Mouse (Mus musculus): ENCODE data around the gene Pum1.
A peak's percentile ranks its signal among the peaks of the same experiment; 100 is the strongest.

Gene Pum1

GRCm38 (mm10) chr4:130774822-130775221, 111.7 kb downstream of the Pum1 start:
- no peak for DNase-seq (ENCODE audit: low read depth, low spot score)
- Histone ChIP-seq H3K27me3 (ENCODE audit: control insufficient read depth, insufficient read depth, low read length, poor library complexity, severe bottlenecking) (no peaks in the 10 kb centered on the region), H3K36me3 (ENCODE audit: control insufficient read depth, insufficient read depth, low read length, poor library complexity, severe bottlenecking) (peaks cover 33% of the 10 kb centered on the region)

GRCm38 (mm10) chr4:130777647-130778046, 114.5 kb downstream of the Pum1 start:
- no peak for DNase-seq (ENCODE audit: low read depth, low spot score)
- peaks cover 26% of the 10 kb centered on the region for H3K36me3 ChIP-seq (ENCODE audit: control insufficient read depth, insufficient read depth, low read length, poor library complexity, severe bottlenecking)
- H3K27me3 ChIP-seq (ENCODE audit: control insufficient read depth, insufficient read depth, low read length, poor library complexity, severe bottlenecking): no peaks in the 10 kb centered on the region

- Histone ChIP-seq H3K36me3 (ENCODE audit: control insufficient read depth, insufficient read depth, low read length, poor library complexity, severe bottlenecking) (peaks cover 21% of the 10 kb centered on the region), H3K27me3 (ENCODE audit: control insufficient read depth, insufficient read depth, low read length, poor library complexity, severe bottlenecking) (no peaks in the 10 kb centered on the region)
- DNase-seq (ENCODE audit: low read depth, low spot score): no peak
Observed at GRCm38 (mm10) chr4:130779037-130779436, 115.9 kb downstream of the Pum1 start.

- Histone ChIP-seq H3K36me3 (ENCODE audit: control insufficient read depth, insufficient read depth, low read length, poor library complexity, severe bottlenecking) (peaks cover 10% of the 10 kb centered on the region; the same call in 1 of the 2 replicates), H3K27me3 (ENCODE audit: control insufficient read depth, insufficient read depth, low read length, poor library complexity, severe bottlenecking) (no peaks in the 10 kb centered on the region)
- DNase-seq (ENCODE audit: low read depth, low spot score): no peak
Observed at GRCm38 (mm10) chr4:130782492-130782891, 119.4 kb downstream of the Pum1 start.

- peak; percentile 62 for DNase-seq (ENCODE audit: low read depth, low spot score)
- no peaks in the 10 kb centered on the region for H3K27me3 ChIP-seq (ENCODE audit: control insufficient read depth, insufficient read depth, low read length, poor library complexity, severe bottlenecking)
- H3K36me3 ChIP-seq (ENCODE audit: control insufficient read depth, insufficient read depth, low read length, poor library complexity, severe bottlenecking): peaks cover 3% of the 10 kb centered on the region; the same call in 1 of the 2 replicates
Observed at GRCm38 (mm10) chr4:130784755-130785154, 121.6 kb downstream of the Pum1 start.

GRCm38 (mm10) chr4:130787530-130787929, 124.4 kb downstream of the Pum1 start:
- H3K36me3 ChIP-seq (ENCODE audit: control insufficient read depth, insufficient read depth, low read length, poor library complexity, severe bottlenecking): no peaks in the 10 kb centered on the region
- no peak for DNase-seq (ENCODE audit: low read depth, low spot score)
- no peaks in the 10 kb centered on the region for H3K27me3 ChIP-seq (ENCODE audit: control insufficient read depth, insufficient read depth, low read length, poor library complexity, severe bottlenecking)

GRCm38 (mm10) chr4:130790180-130790579, 127.1 kb downstream of the Pum1 start:
- H3K27me3 ChIP-seq (ENCODE audit: control insufficient read depth, insufficient read depth, low read length, poor library complexity, severe bottlenecking): no peaks in the 10 kb centered on the region
- H3K36me3 ChIP-seq (ENCODE audit: control insufficient read depth, insufficient read depth, low read length, poor library complexity, severe bottlenecking): no peaks in the 10 kb centered on the region
- DNase-seq (ENCODE audit: low read depth, low spot score): peak; percentile 86

- Histone ChIP-seq H3K27me3 (ENCODE audit: control insufficient read depth, insufficient read depth, low read length, poor library complexity, severe bottlenecking) (no peaks in the 10 kb centered on the region), H3K36me3 (ENCODE audit: control insufficient read depth, insufficient read depth, low read length, poor library complexity, severe bottlenecking) (no peaks in the 10 kb centered on the region)
- DNase-seq (ENCODE audit: low read depth, low spot score): peak; percentile 15
Observed at GRCm38 (mm10) chr4:130791811-130792375, 128.8 kb downstream of the Pum1 start.

GRCm38 (mm10) chr4:130792376-130793179, 129.5 kb downstream of the Pum1 start, which contains the start of gene Sdc3:
TSS of gene Sdc3 (plus strand) at chr4:130792537.
- H3K36me3 ChIP-seq (ENCODE audit: control insufficient read depth, insufficient read depth, low read length, poor library complexity, severe bottlenecking): no peaks in the 10 kb centered on the region
- peak; percentile 39 for DNase-seq (ENCODE audit: low read depth, low spot score)

GRCm38 (mm10) chr4:130793180-130793501, 130.0 kb downstream of the Pum1 start:
- Histone ChIP-seq H3K36me3 (ENCODE audit: control insufficient read depth, insufficient read depth, low read length, poor library complexity, severe bottlenecking) (no peaks in the 10 kb centered on the region), H3K27me3 (ENCODE audit: control insufficient read depth, insufficient read depth, low read length, poor library complexity, severe bottlenecking) (no peaks in the 10 kb centered on the region)
- no peak for DNase-seq (ENCODE audit: low read depth, low spot score)

More at GRCm38 (mm10) chr4:130792376-130793179, 129.5 kb downstream of the Pum1 start, which contains the start of gene Sdc3:
- H3K27me3 ChIP-seq (ENCODE audit: control insufficient read depth, insufficient read depth, low read length, poor library complexity, severe bottlenecking): no peaks in the 10 kb centered on the region

- DNase-seq (ENCODE audit: low read depth, low spot score): peak; percentile 19
- Histone ChIP-seq H3K36me3 (ENCODE audit: control insufficient read depth, insufficient read depth, low read length, poor library complexity, severe bottlenecking) (no peaks in the 10 kb centered on the region), H3K27me3 (ENCODE audit: control insufficient read depth, insufficient read depth, low read length, poor library complexity, severe bottlenecking) (no peaks in the 10 kb centered on the region)
Observed at GRCm38 (mm10) chr4:130794771-130795170, 131.7 kb downstream of the Pum1 start.

- Histone ChIP-seq H3K27me3 (ENCODE audit: control insufficient read depth, insufficient read depth, low read length, poor library complexity, severe bottlenecking) (no peaks in the 10 kb centered on the region), H3K36me3 (ENCODE audit: control insufficient read depth, insufficient read depth, low read length, poor library complexity, severe bottlenecking) (no peaks in the 10 kb centered on the region)
- DNase-seq (ENCODE audit: low read depth, low spot score): no peak
Observed at GRCm38 (mm10) chr4:130795970-130796369, 132.8 kb downstream of the Pum1 start.

GRCm38 (mm10) chr4:130797201-130798051, 134.3 kb downstream of the Pum1 start:
- no peaks in the 10 kb centered on the region for H3K36me3 ChIP-seq (ENCODE audit: control insufficient read depth, insufficient read depth, low read length, poor library complexity, severe bottlenecking)
- H3K27me3 ChIP-seq (ENCODE audit: control insufficient read depth, insufficient read depth, low read length, poor library complexity, severe bottlenecking): no peaks in the 10 kb centered on the region
- no peak for DNase-seq (ENCODE audit: low read depth, low spot score)

- H3K27me3 ChIP-seq (ENCODE audit: control insufficient read depth, insufficient read depth, low read length, poor library complexity, severe bottlenecking): no peaks in the 10 kb centered on the region; the same call in 1 of the 2 replicates
- no peak for DNase-seq (ENCODE audit: low read depth, low spot score)
- H3K36me3 ChIP-seq (ENCODE audit: control insufficient read depth, insufficient read depth, low read length, poor library complexity, severe bottlenecking): no peaks in the 10 kb centered on the region
Observed at GRCm38 (mm10) chr4:130798416-130798815, 135.3 kb downstream of the Pum1 start.

- DNase-seq (ENCODE audit: low read depth, low spot score): no peak
Observed at GRCm38 (mm10) chr4:130799118-130799517, 136.0 kb downstream of the Pum1 start.

More at GRCm38 (mm10) chr4:130799118-130799517, 136.0 kb downstream of the Pum1 start:
- no peaks in the 10 kb centered on the region; the same call in 1 of the 2 replicates for H3K27me3 ChIP-seq (ENCODE audit: control insufficient read depth, insufficient read depth, low read length, poor library complexity, severe bottlenecking)
- no peaks in the 10 kb centered on the region for H3K36me3 ChIP-seq (ENCODE audit: control insufficient read depth, insufficient read depth, low read length, poor library complexity, severe bottlenecking)
